Mouse (Mus musculus): Measurements from ENCODE around the gene Fuom.
A peak's percentile ranks its signal among the peaks of the same experiment; 100 is the strongest.
"Not testable (repeated sequence)": the region's sequence is repeated elsewhere in the genome, so short reads cannot be mapped to it uniquely, and the experiment has no call there.

The Fuom gene

DNA sequence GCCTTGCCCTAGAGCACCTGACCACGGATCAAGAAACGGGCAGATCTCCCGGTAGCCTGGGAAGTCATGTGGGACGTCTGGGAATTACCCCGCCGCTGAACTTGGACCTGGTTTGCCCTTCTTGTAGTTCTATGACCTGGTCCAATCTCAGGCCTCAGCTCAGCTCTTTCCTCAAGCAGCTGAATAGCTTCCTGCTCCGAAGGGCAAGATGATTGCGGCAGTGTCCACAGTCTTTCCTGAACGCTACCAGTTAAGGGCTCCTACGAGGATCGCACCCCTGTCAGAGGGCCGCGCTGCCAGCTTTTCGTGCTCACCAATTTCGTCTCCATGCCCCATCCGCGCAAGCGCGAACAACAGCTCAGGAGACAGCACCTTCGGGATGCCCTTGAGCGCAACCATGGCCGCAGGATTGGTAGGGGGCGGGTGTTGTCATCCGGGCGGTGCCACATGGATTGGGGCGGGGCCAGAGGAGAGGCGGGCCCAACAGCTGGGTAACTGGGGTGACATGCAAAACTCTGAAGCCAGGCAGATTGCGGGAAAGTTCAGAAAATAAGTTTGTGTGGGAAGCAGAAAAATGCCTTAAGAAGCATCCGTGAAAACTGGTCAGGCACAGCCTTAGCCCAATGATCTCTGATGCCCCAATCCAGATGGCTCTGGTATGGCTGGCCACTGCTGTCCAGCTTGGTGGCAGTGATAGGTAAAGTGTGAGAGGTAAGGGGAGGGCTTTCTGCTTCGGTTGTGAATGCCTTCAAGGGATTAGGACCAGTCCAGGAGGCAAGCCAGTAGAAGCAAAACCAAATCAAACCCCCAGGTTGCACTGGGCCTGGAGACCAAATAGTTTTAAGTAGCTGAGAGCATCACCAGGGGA lies at the start of gene Fuom:
Gene Fuom (minus strand): TSS at position 449 of the 868 bp plus-strand sequence.
- DNase-seq (ENCODE audit: low read depth, low spot score) = peak; percentile 84

DNA sequence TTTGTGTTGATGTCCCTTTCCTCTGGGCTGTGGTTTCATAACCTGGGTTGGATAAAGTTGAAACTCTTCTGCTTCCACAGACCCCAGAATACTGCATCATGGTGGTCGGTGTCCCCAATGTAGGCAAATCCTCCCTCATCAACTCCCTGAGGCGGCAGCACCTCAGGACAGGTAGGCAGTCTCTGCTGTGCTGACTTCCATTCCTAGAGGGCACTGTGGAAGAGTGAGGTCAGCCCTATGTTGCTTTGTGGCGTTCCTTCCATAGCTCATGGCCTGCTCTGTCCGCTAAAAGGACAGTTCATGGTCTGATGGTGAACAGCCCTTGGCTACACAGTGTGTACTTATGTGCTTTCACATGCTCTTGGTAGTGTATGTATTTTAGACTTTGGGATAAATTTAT lies 42.3 kb upstream of the Fuom start:
- no peak for DNase-seq (ENCODE audit: low read depth, low spot score)

DNA sequence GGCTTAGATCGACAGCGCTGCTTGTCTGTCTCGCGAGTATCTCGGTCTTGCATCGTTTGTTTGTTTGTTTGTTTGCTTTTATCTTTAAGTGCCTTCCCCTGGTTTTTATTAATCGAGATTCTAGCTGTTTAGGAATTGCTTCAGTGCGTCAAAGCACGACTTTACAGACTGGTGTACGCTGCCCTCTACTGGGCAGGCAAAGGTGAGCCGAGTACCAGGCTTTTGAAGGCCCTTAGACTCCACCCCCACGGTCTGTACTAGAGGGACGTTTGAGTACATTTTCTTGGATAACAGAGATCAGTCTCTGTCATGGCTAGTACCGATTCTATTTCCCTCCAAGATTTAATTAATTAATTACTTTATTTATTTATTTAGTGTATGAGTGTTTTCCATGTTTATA lies 39.1 kb upstream of the Fuom start:
- DNase-seq (ENCODE audit: low read depth, low spot score) = peak; percentile 77

DNA sequence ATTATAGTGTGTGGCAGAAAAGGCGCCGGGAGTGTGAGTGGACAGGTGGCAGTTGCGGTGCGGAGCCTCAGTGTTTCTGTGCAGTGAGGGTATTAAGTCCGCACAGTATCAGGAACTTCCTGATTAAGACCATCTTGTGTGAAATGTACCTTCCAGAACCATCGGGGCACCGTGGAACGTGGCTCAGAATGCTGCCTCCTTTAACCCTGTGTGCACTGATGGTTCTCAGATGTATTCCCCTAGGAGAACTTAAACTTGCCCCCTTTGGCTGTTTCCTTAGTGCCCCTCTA lies 35.7 kb upstream of the Fuom start:
- DNase-seq (ENCODE audit: low read depth, low spot score) = no peak

DNA sequence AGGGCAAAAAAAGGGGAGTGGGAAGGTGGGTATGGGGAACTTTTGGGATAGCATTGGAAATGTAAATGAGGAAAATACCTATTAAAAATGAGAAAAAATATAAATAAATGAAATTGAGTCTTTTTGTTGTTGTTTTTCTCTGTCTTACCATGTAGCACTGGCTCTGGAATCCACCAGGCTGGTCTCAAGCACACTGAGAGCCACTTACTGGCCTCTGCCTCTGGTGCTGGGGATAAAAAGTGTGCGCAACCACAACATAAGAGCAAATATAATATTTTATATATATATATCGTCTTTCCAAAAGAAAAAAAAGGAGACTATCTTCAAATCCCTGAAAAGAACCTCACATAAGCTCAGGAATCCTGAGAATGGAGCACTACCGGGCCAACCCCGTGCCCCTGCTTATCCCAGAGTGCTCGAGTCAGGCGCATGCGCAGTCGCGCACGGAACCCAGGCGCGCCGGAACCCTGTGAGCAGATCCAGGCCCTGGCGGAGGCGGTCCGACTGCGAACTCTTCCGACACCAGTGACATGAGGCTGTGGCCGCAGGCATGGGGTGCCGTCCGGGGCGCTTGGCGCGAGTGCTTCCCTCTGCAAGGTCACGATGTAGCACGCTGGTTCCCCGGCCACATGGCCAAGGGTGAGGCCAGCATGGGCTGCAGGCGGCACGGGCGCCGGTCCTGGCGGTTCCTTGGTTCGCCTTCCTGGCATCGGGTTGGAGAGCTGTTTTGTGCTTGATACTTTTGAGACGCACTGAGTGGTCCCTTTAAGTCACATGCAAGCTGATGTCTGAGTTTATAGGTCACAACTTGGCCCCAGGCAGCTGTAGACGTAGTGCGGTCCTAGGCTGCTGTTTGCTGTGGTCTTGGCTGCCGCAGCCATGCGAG lies 35.1 kb upstream of the Fuom start, which contains the start of gene Mtg1:
Gene Mtg1 (plus strand): TSS at position 430 of the 886 bp plus-strand sequence.
- peak; percentile 95 for DNase-seq (ENCODE audit: low read depth, low spot score)

DNA sequence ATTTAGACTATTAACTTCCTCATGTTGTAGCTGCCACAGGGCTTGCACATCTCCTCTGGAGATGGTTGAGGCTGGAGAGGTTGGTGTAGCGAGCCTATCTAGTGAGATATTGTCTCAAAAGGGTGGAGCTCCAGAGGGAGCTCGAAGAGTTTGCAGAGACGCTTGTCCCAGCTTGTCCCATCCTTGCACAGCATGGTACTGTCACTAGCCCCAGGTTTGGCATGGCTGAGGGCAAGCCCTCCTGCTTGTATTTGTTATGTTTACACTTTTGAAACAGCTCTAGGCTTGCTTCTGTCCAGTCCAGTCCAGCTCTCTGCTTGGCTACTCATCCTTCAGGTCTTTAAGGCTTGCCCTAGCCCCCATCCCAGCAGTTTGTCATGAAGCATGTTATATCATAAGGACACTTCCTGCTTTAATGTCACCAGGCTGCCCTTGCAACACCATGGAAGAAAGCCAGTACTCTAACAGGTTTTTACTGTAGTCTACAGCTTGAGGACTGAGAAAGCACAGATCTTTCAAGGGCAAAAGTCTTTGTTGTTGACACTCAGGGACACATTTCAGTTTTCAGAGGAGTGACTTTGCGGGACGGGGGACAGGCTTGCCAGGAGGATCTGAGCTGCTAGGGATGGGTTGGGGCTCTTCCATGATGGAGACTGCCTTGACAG lies 33.0 kb upstream of the Fuom start:
- no peak for DNase-seq (ENCODE audit: low read depth, low spot score)

DNA sequence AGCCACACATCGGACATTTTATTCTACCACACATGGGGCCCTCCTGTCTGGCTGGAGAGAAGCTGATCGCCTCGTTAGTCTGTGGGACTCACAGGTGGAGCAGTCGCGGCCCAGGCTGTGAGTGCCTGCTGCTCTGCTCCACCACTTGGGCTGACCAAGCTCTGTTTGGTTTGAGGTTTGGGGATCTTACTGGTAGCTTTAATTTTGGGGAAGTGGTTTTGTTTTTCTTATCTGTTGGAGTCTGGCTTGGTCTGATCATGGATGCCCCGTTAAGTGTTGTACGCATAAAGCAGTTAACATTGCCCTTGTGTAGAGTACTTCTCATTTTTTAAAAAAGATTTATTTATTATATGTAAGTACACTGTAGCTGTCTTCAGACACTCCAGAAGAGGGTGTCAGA lies 31.8 kb upstream of the Fuom start:
- not testable (repeated sequence) for DNase-seq (ENCODE audit: low read depth, low spot score)

DNA sequence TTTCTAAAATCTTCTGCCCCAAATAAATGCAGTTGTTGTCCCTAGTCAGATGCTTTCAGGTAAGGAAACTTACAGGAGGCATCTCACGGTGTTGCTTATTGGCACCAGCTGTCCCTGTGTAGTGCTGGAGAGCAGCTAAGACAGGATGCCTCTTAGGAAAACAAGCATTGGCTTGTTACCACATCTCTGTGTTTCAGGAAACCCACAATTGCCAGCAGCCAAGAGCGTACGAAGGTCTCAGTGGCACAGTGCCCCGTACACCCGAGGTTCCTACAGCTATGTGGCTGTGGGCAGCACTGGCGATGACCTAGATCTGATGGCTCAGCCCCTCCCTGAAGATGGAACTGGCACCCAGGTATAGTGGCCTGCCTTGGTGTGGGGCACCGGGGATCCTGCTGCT lies 29.9 kb upstream of the Fuom start:
- DNase-seq (ENCODE audit: low read depth, low spot score) = not testable (repeated sequence)

DNA sequence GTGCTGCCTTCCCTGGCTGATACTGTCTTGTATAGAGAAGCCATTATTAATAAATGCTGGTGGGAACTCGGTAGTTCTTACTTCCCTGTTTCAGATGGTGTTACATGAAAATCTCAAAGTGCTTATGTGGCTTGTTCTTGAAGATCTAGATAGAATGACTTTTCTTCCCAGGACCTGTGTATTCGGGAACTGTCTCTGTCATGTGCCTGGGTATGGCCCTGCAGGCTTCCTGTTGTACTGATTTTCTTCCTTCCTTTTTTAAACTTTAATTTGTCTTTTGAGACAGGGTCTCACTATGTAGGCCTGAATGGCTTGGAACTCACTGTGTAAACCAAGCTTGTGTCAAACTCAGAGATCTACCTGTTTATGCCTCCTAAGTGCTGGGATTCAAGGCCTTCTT lies 25.7 kb upstream of the Fuom start:
- DNase-seq (ENCODE audit: low read depth, low spot score) = no peak

DNA sequence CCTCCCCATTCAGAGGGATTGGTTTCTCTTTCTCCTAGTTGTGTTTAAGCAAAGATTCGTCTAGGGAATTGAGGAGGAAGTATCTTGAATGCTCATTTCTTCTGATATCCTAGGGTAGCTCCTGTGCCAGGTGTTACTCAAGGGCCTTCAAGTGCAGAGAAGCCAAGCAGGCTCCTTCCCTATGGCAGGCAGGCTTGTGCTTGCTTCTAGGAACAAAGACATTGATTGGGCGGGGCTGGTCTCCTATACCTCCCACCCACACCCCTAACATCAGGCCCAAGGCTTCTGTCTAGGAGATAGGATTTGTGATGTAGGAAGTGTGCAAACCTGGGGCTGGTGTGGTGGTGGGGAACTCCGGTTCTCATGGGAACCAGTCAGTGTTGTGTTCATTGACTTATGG lies 24.7 kb upstream of the Fuom start:
- DNase-seq (ENCODE audit: low read depth, low spot score) = no peak

DNA sequence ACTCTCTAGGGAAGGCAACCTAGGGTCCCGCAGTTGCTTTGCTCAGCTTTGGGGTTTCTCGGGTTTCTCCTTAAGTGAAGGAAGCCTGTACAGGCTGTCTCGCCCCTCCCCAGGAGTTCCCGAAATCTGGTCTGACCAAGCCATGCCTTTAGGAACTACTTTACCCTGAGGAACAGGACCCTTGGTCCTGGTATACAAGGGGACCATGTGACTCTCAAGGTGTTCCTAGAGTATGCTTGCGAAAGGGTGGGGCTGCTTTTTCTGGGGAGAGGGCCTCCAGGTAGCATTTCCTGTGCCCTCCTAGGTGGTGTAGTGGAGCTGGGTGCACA lies 23.7 kb upstream of the Fuom start:
- no peak for DNase-seq (ENCODE audit: low read depth, low spot score)

DNA sequence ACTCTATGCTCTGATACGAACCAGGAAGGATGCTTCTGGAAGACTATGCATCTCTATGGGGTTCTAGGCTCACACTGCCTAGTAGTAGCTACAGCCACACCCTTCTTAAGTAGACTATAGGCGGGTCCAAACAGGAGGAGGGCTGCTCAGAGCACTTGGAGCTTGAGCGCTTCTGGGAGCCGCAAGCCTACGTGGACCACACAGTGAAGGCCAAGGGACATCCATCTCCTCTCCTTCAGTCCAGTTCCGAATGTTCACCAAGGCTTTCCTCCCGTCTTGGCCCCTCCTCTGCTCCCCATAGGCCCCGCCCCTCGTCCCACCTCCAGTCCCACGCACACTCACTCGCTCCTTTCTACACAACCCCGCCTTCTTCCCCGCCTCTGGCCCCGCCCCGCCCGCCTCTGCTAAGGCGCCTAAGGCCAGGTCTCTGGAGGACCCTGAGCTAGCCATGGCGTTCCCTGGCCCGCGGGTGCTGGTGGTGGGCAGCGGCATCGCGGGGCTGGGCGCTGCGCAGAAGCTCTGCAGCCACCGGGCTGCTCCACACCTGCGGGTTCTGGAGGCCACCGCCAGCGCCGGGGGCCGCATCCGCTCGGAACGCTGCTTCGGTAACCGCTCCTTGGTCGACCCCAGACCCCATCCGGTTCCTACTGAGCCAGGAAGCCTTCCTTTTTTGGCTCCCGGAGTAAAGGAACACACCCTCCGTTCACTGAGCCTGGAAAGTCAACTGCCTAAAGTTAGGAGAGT lies 23.2 kb upstream of the Fuom start:
- peak; percentile 90 for DNase-seq (ENCODE audit: low read depth, low spot score)

DNA sequence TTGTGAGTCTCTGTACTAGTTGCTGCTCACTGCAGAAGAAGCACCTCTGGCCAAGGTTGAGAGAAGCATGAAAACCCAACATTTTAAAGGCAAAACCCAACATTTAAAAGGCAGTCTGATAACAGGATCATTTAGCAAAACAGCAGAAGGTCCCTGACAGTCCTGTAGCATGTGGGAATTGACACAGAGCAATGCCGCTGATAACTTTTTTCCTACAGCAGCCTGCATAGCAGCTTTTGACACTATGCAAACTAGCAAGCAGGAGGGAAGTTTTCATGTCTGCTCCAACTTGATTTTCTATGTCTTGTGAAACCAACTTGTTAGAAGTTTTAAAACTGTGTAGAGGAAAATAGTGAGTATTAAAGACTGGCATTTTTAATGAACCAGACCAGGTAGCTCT lies 22.1 kb upstream of the Fuom start:
- no peak for DNase-seq (ENCODE audit: low read depth, low spot score)

DNA sequence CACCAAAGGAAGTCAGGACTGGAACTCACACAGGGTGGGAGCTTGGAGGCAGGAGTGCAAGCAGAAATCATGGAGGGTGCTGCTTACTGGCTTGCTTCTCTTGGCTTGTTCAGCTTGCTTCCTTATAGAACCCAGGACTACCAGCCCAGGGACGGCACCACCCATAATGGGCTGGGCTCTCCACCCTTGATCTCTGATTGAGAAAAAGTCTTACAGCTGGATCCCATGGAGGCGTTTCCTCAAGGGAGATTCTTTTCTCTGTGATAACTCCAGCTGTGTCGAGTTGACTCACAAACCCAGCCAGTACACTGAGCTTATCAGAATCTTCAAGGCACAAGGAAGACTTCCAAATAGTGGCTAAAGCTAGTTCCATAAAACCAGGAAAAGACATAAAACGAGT lies 20.5 kb upstream of the Fuom start:
- no peak for DNase-seq (ENCODE audit: low read depth, low spot score)

DNA sequence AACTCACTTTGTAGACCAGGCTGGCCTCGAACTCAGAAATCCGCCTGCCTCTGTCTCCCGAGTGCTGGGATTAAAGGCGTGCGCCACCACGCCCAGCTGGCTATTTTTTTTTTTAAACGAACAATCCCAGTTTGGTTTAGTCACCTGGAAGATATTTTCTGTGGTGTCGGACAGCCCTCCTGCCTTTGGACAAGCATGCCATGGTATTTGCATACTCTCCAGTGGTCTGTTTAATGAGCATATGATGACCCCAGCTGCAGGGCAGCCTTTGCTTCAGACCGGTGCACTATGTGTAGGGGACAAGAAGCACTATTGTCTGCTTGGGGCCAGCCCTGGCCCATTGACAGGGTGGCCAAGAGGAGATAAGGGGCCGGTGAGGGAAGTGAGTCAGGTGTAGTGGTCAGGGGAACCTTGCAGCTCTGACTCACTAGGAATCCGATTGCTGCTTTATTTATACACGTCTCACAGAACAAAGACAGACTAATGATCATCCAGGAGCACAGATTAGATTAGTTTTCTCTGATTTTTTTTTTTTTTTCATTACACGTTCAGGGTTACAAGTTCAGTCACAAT lies 19.2 kb upstream of the Fuom start:
- no peak for DNase-seq (ENCODE audit: low read depth, low spot score)

DNA sequence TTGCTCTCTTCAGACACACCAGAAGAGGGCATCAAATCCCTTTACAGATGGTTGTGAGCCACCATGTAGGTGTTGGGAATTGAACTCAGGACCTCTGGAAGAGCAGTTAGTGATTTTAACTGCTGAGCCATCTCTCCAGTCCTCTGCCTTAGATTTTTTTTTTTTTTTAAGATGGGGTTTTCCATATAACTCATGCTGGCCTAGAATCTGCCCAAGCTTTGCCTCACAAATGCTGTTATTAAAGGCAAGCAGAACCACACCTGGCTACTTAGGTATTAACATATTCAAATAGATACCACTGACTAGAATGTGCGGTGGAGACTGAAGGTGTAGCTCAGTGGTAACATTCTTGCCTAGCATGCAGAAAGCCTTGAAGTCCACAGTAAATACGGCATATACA lies 18.2 kb upstream of the Fuom start:
- no peak for DNase-seq (ENCODE audit: low read depth, low spot score)

DNA sequence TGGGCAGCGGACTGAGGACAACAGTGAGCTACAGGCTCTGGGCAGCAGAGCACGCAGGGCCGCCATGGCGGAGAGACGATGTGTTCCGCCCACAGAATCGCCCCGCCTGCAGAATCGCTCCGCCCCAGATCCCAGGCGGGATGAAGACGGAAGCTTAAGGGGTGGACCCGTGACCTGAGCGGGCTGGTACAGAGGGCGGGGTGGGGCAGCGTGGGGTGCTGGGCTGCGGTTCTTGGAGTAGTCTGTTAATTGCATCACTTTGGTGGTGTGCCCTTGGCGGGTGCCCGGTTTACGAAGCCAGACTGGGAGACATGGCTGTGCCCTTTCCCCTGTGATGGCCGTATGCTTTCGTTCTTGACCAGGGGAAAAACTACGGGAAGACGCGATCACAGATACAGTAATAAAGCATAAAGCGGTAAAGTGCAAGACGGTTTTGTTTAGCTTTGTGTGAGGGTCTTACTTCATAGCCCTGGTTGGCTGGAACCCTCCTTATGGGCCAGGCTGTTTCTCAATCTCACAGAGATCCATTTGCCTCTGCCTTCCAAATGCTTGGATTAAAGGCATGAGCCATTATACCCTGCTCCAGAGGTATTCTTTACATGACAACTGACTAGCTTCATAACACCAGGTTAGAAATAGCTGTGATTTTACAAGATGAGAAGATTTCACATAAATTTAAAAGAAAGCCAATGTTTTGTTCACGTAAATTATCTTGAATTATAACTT lies 14.3 kb upstream of the Fuom start, which contains the start of gene Echs1:
Gene Echs1 (minus strand): TSS at position 148 of the 726 bp plus-strand sequence.
- DNase-seq (ENCODE audit: low read depth, low spot score) = peak; percentile 91

DNA sequence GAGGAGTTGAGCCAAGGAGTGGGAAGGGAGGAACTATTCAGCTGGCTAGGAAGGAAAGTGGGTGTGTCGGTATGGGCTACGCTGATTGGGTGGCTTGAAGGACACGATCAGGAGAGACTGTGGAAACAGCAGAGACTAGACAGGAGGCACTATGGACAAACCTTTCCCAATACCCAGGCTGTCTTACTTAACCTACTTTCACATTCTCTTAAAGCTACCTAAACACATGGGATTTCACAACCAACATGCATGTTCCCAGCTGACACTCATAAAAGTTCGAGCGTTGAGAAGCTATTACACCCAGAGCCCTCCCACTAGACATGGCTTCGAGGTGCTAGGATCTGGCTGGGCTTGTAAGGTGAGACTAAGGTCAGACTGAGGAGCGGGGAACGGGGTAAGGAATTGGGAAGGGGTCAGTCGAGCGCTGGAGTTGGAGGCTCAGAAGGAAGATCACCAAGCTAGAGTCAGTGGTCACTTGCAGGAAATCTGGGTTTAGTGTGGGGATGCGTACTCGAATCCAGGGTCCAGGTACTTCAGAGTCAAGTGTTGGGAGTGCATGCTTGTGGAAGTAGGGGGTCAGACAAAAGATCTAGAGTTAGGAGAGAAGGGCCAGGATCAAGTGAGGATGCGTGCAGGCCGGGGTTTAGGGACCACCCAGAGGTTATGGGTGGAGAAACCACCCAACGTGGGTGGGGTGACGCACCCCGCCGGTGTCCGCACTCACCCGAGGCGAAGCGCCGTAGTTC lies 13.5 kb upstream of the Fuom start, which contains the start of gene Paox:
Gene Paox (plus strand): TSS at position 217 of the 746 bp plus-strand sequence.
- peak; percentile 18 for DNase-seq (ENCODE audit: low read depth, low spot score)

DNA sequence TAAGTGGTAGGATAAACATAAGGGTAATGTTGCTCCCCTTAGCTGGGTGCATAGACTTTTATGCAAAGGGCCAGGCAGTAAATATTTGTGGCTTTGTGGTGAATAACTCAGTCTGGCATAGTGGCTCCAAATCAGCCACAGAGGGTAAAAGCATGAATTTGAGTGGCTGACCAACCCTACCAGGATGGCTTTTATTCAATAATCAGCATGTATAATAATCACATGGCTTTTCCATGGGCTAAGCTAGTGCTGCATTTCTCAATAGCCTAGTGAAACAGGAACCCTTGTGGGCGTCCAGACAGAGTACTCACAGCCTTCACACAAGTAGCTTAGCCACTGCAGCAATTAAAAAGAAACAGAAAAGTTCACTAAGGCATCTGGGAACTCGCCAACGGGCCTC lies 9.7 kb upstream of the Fuom start:
- no peak for DNase-seq (ENCODE audit: low read depth, low spot score)

DNA sequence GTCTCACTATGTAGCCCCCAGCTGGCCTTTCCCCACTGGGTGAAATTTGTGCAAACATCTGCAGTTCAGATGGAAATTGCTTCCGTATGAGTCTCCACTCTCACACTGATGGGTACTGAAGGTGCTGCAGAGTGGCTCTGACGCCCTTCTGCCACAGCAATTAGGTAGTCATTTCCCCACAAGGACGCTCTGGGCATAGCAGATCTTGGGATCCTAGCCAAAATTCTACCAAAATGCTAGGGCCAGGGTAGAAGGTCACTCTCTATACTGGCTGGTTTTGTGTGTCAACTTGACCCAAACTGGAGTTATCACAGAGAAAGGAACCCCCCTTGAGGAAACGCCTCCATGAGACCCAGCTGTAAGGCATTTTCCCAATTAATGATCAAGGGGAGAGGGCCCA lies 1.8 kb upstream of the Fuom start:
- DNase-seq (ENCODE audit: low read depth, low spot score) = no peak
